8 mouse cellular contexts compared by ENCODE assay signal in genomic region chr2:38658338-38658836, GRCm38 (mm10). TPM values are rescaled to one million over a fixed set of nuclear protein-coding genes. Genes with fewer than 3 reads are reported as not detected.
DNase-seq lines count a peak whose midpoint lies in the region; ATAC-seq and TF ChIP-seq lines count a peak whose summit lies in the region.

No protein-coding gene starts in this region.

- H3K36me3 ChIP-seq in E14TG2a.4 (ENCODE audit: insufficient read depth, low read length): no peaks in the 10 kb centered on the region
- H3K36me3 ChIP-seq in forebrain, embryonic 12.5 days (replicated peaks): no peaks in the 10 kb centered on the region
- H3K36me3 ChIP-seq in heart, embryonic 16.5 days (ENCODE audit: control insufficient read depth, insufficient read depth): no peaks in the 10 kb centered on the region
- H3K36me3 ChIP-seq in liver, postnatal 0 days (replicated peaks; ENCODE audit: insufficient read depth, low read length): no peaks in the 10 kb centered on the region
- H3K36me3 ChIP-seq in neural tube, embryonic 15.5 days: no peaks in the 10 kb centered on the region
- H3K36me3 ChIP-seq in thymus, adult 2 months (ENCODE audit: control insufficient read depth, insufficient read depth, low read length): no peaks in the 10 kb centered on the region

- peak; percentile 97 for ATAC-seq in forebrain, embryonic 12.5 days (ENCODE audit: low FRiP score)
- ATAC-seq in heart, embryonic 16.5 days (replicated peaks; ENCODE audit: extremely low read depth, insufficient read depth, low FRiP score): peak; percentile 95
- ATAC-seq in liver, postnatal 0 days: peak; percentile 88
- ATAC-seq in neural tube, embryonic 15.5 days (ENCODE audit: low FRiP score): peak; percentile 93

- peaks cover 3% of the 10 kb centered on the region; the same call in 1 of the 2 replicates for H3K4me1 ChIP-seq in E14TG2a.4 (replicated peaks; ENCODE audit: low read depth, low read length)
- H3K4me1 ChIP-seq in forebrain, embryonic 12.5 days: no peaks in the 10 kb centered on the region
- H3K4me1 ChIP-seq in heart, embryonic 16.5 days (ENCODE audit: control insufficient read depth, insufficient read depth, low read length): no peaks in the 10 kb centered on the region
- H3K4me1 ChIP-seq in liver, postnatal 0 days (ENCODE audit: insufficient read depth): no peaks in the 10 kb centered on the region
- 0 out of 2 replicates have a peak, but pooled peaks cover 7% of the 10 kb centered on the region for H3K4me1 ChIP-seq in neural tube, embryonic 15.5 days
- H3K4me1 ChIP-seq in thymus, adult 2 months (replicated peaks; ENCODE audit: control insufficient read depth, insufficient read depth, low read length): no peaks in the 10 kb centered on the region

- no peak for TF ChIP-seq POLR2A in brain, embryonic 14.5 days (IDR thresholded peaks at IDR 0.05; ENCODE audit: borderline replicate concordance, extremely low read depth, insufficient read depth, insufficient read length, poor library complexity, severe bottlenecking)
- no peak for TF ChIP-seq POLR2A in thymus, adult 2 months (IDR thresholded peaks at IDR 0.05; ENCODE audit: control insufficient read depth, extremely low read depth, insufficient read depth, low read length, poor library complexity)

- WGBS in forebrain, embryonic 12.5 days: under 1% methylated on average over 24 of the region's 25 CpGs
- 1% methylated on average over 25 of the region's 25 CpGs for WGBS in heart, embryonic 16.5 days
- WGBS in liver, postnatal 0 days (ENCODE audit: insufficient replicate concordance): 2% methylated on average over 25 of the region's 25 CpGs
- under 1% methylated on average over 25 of the region's 25 CpGs for WGBS in neural tube, embryonic 15.5 days
- under 1% methylated on average over 24 of the region's 25 CpGs for WGBS in thymus, adult 2 months

- H3K9me3 ChIP-seq in E14TG2a.4 (ENCODE audit: low read length): no peaks in the 10 kb centered on the region
- H3K9me3 ChIP-seq in forebrain, embryonic 12.5 days: no peaks in the 10 kb centered on the region
- H3K9me3 ChIP-seq in heart, embryonic 16.5 days (replicated peaks; ENCODE audit: control insufficient read depth, low read length): no peaks in the 10 kb centered on the region
- no peaks in the 10 kb centered on the region for H3K9me3 ChIP-seq in liver, postnatal 0 days (ENCODE audit: low read length)
- H3K9me3 ChIP-seq in neural tube, embryonic 15.5 days (replicated peaks): no peaks in the 10 kb centered on the region

- no peak for TF ChIP-seq CTCF in E14TG2a.4 (conservative IDR thresholded peaks at IDR 0.05; ENCODE audit: low read length)
- TF ChIP-seq CTCF in brain, embryonic 14.5 days (IDR thresholded peaks at IDR 0.05; ENCODE audit: borderline replicate concordance, extremely low read depth, insufficient read depth, insufficient read length): peak; percentile 84
- TF ChIP-seq CTCF in liver, postnatal 0 days (IDR thresholded peaks at IDR 0.05; ENCODE audit: low read depth): peak; percentile 88
- TF ChIP-seq CTCF in thymus, adult 2 months (IDR thresholded peaks at IDR 0.05; ENCODE audit: borderline replicate concordance, control insufficient read depth, extremely low read depth, insufficient read depth, low read length, poor library complexity): peak; percentile 80

- TF ChIP-seq EP300 in liver, postnatal 0 days (IDR thresholded peaks at IDR 0.05; ENCODE audit: low read depth): no peak

- H3K9ac ChIP-seq in forebrain, embryonic 12.5 days: peak overlapping the region; percentile 59
- H3K9ac ChIP-seq in heart, embryonic 16.5 days (ENCODE audit: low read length): peak overlapping the region; percentile 59
- no peak overlapping the region for H3K9ac ChIP-seq in liver, postnatal 0 days (replicated peaks)
- peak overlapping the region; percentile 41 for H3K9ac ChIP-seq in neural tube, embryonic 15.5 days (replicated peaks)

- peaks cover 29% of the 10 kb centered on the region for H3K27me3 ChIP-seq in E14TG2a.4 (ENCODE audit: insufficient read depth, low read length)
- 0 out of 2 replicates have a peak, but pooled peaks cover 11% of the 10 kb centered on the region for H3K27me3 ChIP-seq in forebrain, embryonic 12.5 days
- no peaks in the 10 kb centered on the region for H3K27me3 ChIP-seq in heart, embryonic 16.5 days (ENCODE audit: control insufficient read depth, insufficient read depth, low read length)
- H3K27me3 ChIP-seq in liver, postnatal 0 days (ENCODE audit: insufficient read depth, low read length): no peaks in the 10 kb centered on the region
- H3K27me3 ChIP-seq in neural tube, embryonic 15.5 days (replicated peaks): no peaks in the 10 kb centered on the region; the same call in 1 of the 2 replicates
- H3K27me3 ChIP-seq in thymus, adult 2 months (ENCODE audit: control insufficient read depth, insufficient read depth, low read length): no peaks in the 10 kb centered on the region

- H3K4me2 ChIP-seq in forebrain, embryonic 12.5 days: peak overlapping the region; percentile 59
- peak overlapping the region; percentile 85 for H3K4me2 ChIP-seq in heart, embryonic 16.5 days (ENCODE audit: low read depth, low read length)
- H3K4me2 ChIP-seq in liver, postnatal 0 days (ENCODE audit: low read depth, low read length): peak overlapping the region; percentile 66
- peak overlapping the region; percentile 75 for H3K4me2 ChIP-seq in neural tube, embryonic 15.5 days

- peak overlapping the region; percentile 67 for H3K4me3 ChIP-seq in E14TG2a.4 (replicated peaks; ENCODE audit: low read length)
- H3K4me3 ChIP-seq in forebrain, embryonic 12.5 days (replicated peaks): peak overlapping the region; percentile 41
- H3K4me3 ChIP-seq in heart, embryonic 16.5 days (ENCODE audit: low read length): peak overlapping the region; percentile 54
- H3K4me3 ChIP-seq in liver, postnatal 0 days (ENCODE audit: low read depth, low read length): peak overlapping the region; percentile 24
- H3K4me3 ChIP-seq in neural tube, embryonic 15.5 days (replicated peaks): peak overlapping the region; percentile 44
- H3K4me3 ChIP-seq in thymus, adult 2 months (ENCODE audit: control insufficient read depth, insufficient read depth, low read length): no peak overlapping the region

- DNase-seq in brain, embryonic 14.5 days (ENCODE audit: low read depth): peak; percentile 94
- peak; percentile 69 to 75 for DNase-seq in kidney, postnatal 25 days
- DNase-seq in liver, postnatal 0 days: peak; percentile 76
- DNase-seq in thymus, adult 2 months: peak; percentile 58

- peak overlapping the region; percentile 72 for H3K27ac ChIP-seq in forebrain, embryonic 12.5 days
- no peak overlapping the region for H3K27ac ChIP-seq in heart, embryonic 16.5 days (ENCODE audit: low read length)
- H3K27ac ChIP-seq in liver, postnatal 0 days (ENCODE audit: low read depth): no peak overlapping the region
- H3K27ac ChIP-seq in neural tube, embryonic 15.5 days (replicated peaks): peak overlapping the region; percentile 45; the same call in 1 of the 2 replicates
- no peak overlapping the region for H3K27ac ChIP-seq in thymus, adult 2 months (ENCODE audit: control insufficient read depth, insufficient read depth, low read length)

RNA-seq across cellular contexts. Expression of gene Psmb7, which starts 14.5 kb away (rescaled TPM):
- 265 and 300 TPM in 2 replicates for polyA plus RNA-seq in brain, embryonic 14.5 days (2012; rRNA removed)
- polyA plus RNA-seq in forebrain, embryonic 12.5 days (2016; fragmentation: Nextera tagmentation; extraction: Ambion mirVana): 294 and 303 TPM in 2 replicates
- 214 and 217 TPM in 2 replicates for polyA plus RNA-seq in heart, embryonic 16.5 days (2015; fragmentation: Nextera tagmentation; extraction: Ambion mirVana)
- polyA plus RNA-seq in liver, postnatal 0 days (2015; fragmentation: Nextera tagmentation; extraction: Ambion mirVana): 112 and 120 TPM in 2 replicates
- 283 and 284 TPM in 2 replicates for polyA plus RNA-seq in neural tube, embryonic 15.5 days (2015; fragmentation: Nextera tagmentation; extraction: Ambion mirVana)
- 81.7 and 99.0 TPM in 2 replicates for polyA plus RNA-seq in thymus, adult 2 months (2012; rRNA removed)

RNA-seq across cellular contexts. Expression of gene Nr5a1, which starts 56.0 kb away (rescaled TPM):
- 1.2 and 2.1 TPM in 2 replicates for polyA plus RNA-seq in brain, embryonic 14.5 days (2012; rRNA removed)
- polyA plus RNA-seq in forebrain, embryonic 12.5 days (2016; fragmentation: Nextera tagmentation; extraction: Ambion mirVana): 1.1 TPM in 2 replicates
- polyA plus RNA-seq in heart, embryonic 16.5 days (2015; fragmentation: Nextera tagmentation; extraction: Ambion mirVana): not detected in 2 replicates
- not detected in 2 replicates for polyA plus RNA-seq in liver, postnatal 0 days (2015; fragmentation: Nextera tagmentation; extraction: Ambion mirVana)
- polyA plus RNA-seq in neural tube, embryonic 15.5 days (2015; fragmentation: Nextera tagmentation; extraction: Ambion mirVana): 0.05 and 0.10 TPM in 2 replicates
- 0.09 and 0.22 TPM in 2 replicates for polyA plus RNA-seq in thymus, adult 2 months (2012; rRNA removed)

Comparison
In these comparisons a context has a peak if more than half of its experiments do, and no peak if none do; other contexts are left out.
1. H3K27ac ChIP-seq: peak in forebrain, embryonic 12.5 days (single experiment) and neural tube, embryonic 15.5 days (single experiment); none in heart, embryonic 16.5 days (single experiment), liver, postnatal 0 days (single experiment) and thymus, adult 2 months (single experiment).
2. Peak in every context shown above with its lines, with median percentiles within 50 percentile points of each other: DNase-seq, ATAC-seq and H3K4me2 ChIP-seq.